Mouse (Mus musculus) liver, embryonic 14.5 days (tissue): ENCODE data around the gene Ap2s1. TPM values are rescaled to one million over a fixed set of nuclear protein-coding genes. Genes with fewer than 3 reads are reported as not detected.
A peak's percentile ranks its signal among the peaks of the same experiment; 100 is the strongest.

ENCODE experiments used
- ATAC-seq: fragments of 200-750 bp; cut with Nextera tagmentation; 2 replicates; pipeline ENCODE4 v1.8.0; 2017; ENCODE audit warnings: moderate number of reproducible peaks, mild to moderate bottlenecking, moderate library complexity; ENCODE audit not compliant: insufficient read depth
- DNase-seq, 3 experiments: peaks; one replicate each; pipeline ENCODE4 v3.0.0-alpha.2; 2012 to 2013; ENCODE audit warnings: low read depth in 3 of 3, low spot score in 3 of 3
- H3K27ac ChIP-seq: fragments of 300-500 bp; sonication (generic); 2 replicates; pipeline ENCODE4 v1.5.1; 2014; ENCODE audit warnings: moderate library complexity, mild to moderate bottlenecking, control low read depth, inconsistent platforms
- H3K27me3 ChIP-seq: fragments of 300-500 bp; sonication (generic); 2 replicates; pipeline ENCODE4 v1.6.1; 2014; ENCODE audit warnings: mild to moderate bottlenecking, low read length, moderate library complexity; ENCODE audit not compliant: control insufficient read depth, insufficient read depth
- H3K36me3 ChIP-seq: fragments of 300-500 bp; sonication (generic); replicated peaks from 2 replicates; pipeline ENCODE4 v1.6.1; 2014; ENCODE audit warnings: low read depth; ENCODE audit not compliant: control insufficient read depth, insufficient read depth
- H3K4me1 ChIP-seq, 2 experiments: fragments of 200-500 bp in 1 of 2; fragments of 300-500 bp in 1 of 2; sonication (generic) in 1 of 2; replicated peaks; 2 replicates each; pipeline ENCODE4 v1.6.1; 2012 to 2014; ENCODE audit warnings: antibody characterized with exemption in 1 of 2, inconsistent platforms in 1 of 2, low read length in 1 of 2; ENCODE audit not compliant: control insufficient read depth in 2 of 2, insufficient read depth in 2 of 2
- H3K4me2 ChIP-seq: fragments of 300-500 bp; sonication (generic); 2 replicates; pipeline ENCODE4 v1.6.1; 2014; ENCODE audit warnings: low read depth, mild to moderate bottlenecking, control low read depth, moderate library complexity
- H3K4me3 ChIP-seq, 2 experiments: fragments of 200-500 bp in 1 of 2; fragments of 300-500 bp in 1 of 2; sonication (generic) in 1 of 2; 2 replicates each; pipeline ENCODE4 v1.5.1; 2012 to 2014; ENCODE audit warnings: low read depth in 2 of 2, low read length in 2 of 2, mild to moderate bottlenecking in 2 of 2, control low read depth in 1 of 2, inconsistent platforms in 1 of 2, moderate library complexity in 1 of 2; ENCODE audit not compliant: insufficient read depth in 1 of 2
- H3K9ac ChIP-seq: fragments of 300-500 bp; sonication (generic); replicated peaks from 2 replicates; pipeline ENCODE4 v1.6.1; 2014; ENCODE audit warnings: mild to moderate bottlenecking, control low read depth, moderate library complexity
- H3K9me3 ChIP-seq: fragments of 300-500 bp; sonication (generic); 2 replicates; pipeline ENCODE4 v1.6.1; 2016; ENCODE audit warnings: low read length, mixed read lengths; ENCODE audit not compliant: control insufficient read depth
- CTCF ChIP-seq: IDR thresholded peaks from 2 replicates; pipeline ENCODE4 v1.5.1; 2016; ENCODE audit warnings: antibody characterized with exemption, low read depth, control low read depth
- EP300 ChIP-seq: IDR thresholded peaks from 2 replicates; pipeline ENCODE4 v1.6.1; 2016; ENCODE audit warnings: antibody characterized with exemption, low read depth
- WGBS: fragments of 180-500 bp; shearing (Covaris S2); extraction: QIAGEN DNeasy Blood & Tissue Kit; methylation state at CpG from one replicate; pipeline ENCODE4 v1.1.7; 2014; ENCODE audit not compliant: insufficient replicate concordance; 5-methylcytosine and 5-hydroxymethylcytosine counted together
- polyA plus RNA-seq, 2 experiments: library from polyadenylated mRNA; depleted of rRNA in 1 of 2; stranded (reverse) in 1 of 2; unstranded in 1 of 2; fragments of >200 nt; fragmentation: Nextera tagmentation in 1 of 2; extraction: Ambion mirVana in 1 of 2; gene quantifications; 2 replicates each; pipeline versions ENCODE4 v1.2.1 to v1.2.3; 2012 to 2014

The Ap2s1 gene
- polyA plus RNA-seq, 2 experiments, result 175 to 176 TPM

- H3K36me3 ChIP-seq, result peaks cover 15% of the 10 kb centered on the region
- ATAC-seq (no peak), DNase-seq (no peak)
- peaks cover 11 to 15% of the 10 kb centered on the region in 2 experiments for H3K4me1 ChIP-seq
- no peak overlapping the region for H3K4me3 ChIP-seq
- H3K27ac ChIP-seq, result no peak overlapping the region
- WGBS, result 66% methylated on average over 5 of the region's 5 CpGs
- no peak for TF ChIP-seq EP300
- no peak for TF ChIP-seq CTCF
- no peak overlapping the region for H3K9ac ChIP-seq
- no peaks in the 10 kb centered on the region for H3K27me3 ChIP-seq
- no peaks in the 10 kb centered on the region for H3K9me3 ChIP-seq
- H3K4me2 ChIP-seq, result no peak overlapping the region
These were observed 41.9 kb downstream of the Ap2s1 start for GRCm38 (mm10) chr7:16780076-16780475.

GRCm38 (mm10) chr7:16780825-16781554, 42.8 kb downstream of the Ap2s1 start, which contains the start of gene Slc1a5:
Gene Slc1a5 (plus strand): TSS chr7:16781340.
- Histone ChIP-seq H3K9ac (peak within 1 kb of the TSS; percentile 98), H3K4me3 (peak within 1 kb of the TSS; percentile 87 to 98), H3K4me1 (peaks cover 18 to 21% of the 10 kb centered on the region in 2 experiments), H3K27me3 (no peaks in the 10 kb centered on the region), H3K9me3 (no peaks in the 10 kb centered on the region), H3K36me3 (peaks cover 24% of the 10 kb centered on the region), H3K4me2 (peak within 1 kb of the TSS; percentile 86), H3K27ac (peak within 1 kb of the TSS; percentile 94)
- DNase-seq (peak; percentile 91 to 94 (median 92)), ATAC-seq (peak; percentile 67)
- 0 out of 2 replicates have a peak, but pooled peaks have one; percentile 21 for TF ChIP-seq EP300
- TF ChIP-seq CTCF, result peak; percentile 35
- 2% methylated on average over 34 of the region's 34 CpGs for WGBS

GRCm38 (mm10) chr7:16781555-16781815, 43.3 kb downstream of the Ap2s1 start:
- H3K36me3 ChIP-seq, result peaks cover 29% of the 10 kb centered on the region
- under 1% methylated on average over 10 of the region's 10 CpGs for WGBS
- peak overlapping the region; percentile 86 for H3K4me2 ChIP-seq
- H3K9me3 ChIP-seq, result no peaks in the 10 kb centered on the region
- DNase-seq (no peak), ATAC-seq (no peak)
- peak overlapping the region; percentile 94 for H3K27ac ChIP-seq
- H3K4me3 ChIP-seq, result peak overlapping the region; percentile 87 to 98
- H3K9ac ChIP-seq, result peak overlapping the region; percentile 98
- H3K27me3 ChIP-seq, result no peaks in the 10 kb centered on the region
- peaks cover 22% of the 10 kb centered on the region in 2 experiments for H3K4me1 ChIP-seq
- TF ChIP-seq EP300 (no peak), CTCF (no peak)

GRCm38 (mm10) chr7:16781816-16782554, 43.8 kb downstream of the Ap2s1 start:
- peak overlapping the region; percentile 94 for H3K27ac ChIP-seq
- no peaks in the 10 kb centered on the region for H3K27me3 ChIP-seq
- no peaks in the 10 kb centered on the region for H3K9me3 ChIP-seq
- ATAC-seq (no peak), DNase-seq (no peak)
- H3K36me3 ChIP-seq, result peaks cover 34% of the 10 kb centered on the region
- peak overlapping the region; percentile 98 for H3K9ac ChIP-seq
- under 1% methylated on average over 53 of the region's 60 CpGs for WGBS
- peaks cover 22 to 24% of the 10 kb centered on the region in 2 experiments for H3K4me1 ChIP-seq
- peak overlapping the region; percentile 87 to 98 for H3K4me3 ChIP-seq
- no peak for TF ChIP-seq EP300
- TF ChIP-seq CTCF, result 0 out of 2 replicates have a peak, but pooled peaks have one; percentile 10
- peak overlapping the region; percentile 86 for H3K4me2 ChIP-seq

- DNase-seq, result no peak
- peak overlapping the region; percentile 98 for H3K9ac ChIP-seq
- no peak for ATAC-seq
- H3K36me3 ChIP-seq, result peaks cover 40% of the 10 kb centered on the region
- H3K9me3 ChIP-seq, result no peaks in the 10 kb centered on the region
- 1% methylated on average over 11 of the region's 11 CpGs for WGBS
- peaks cover 22 to 24% of the 10 kb centered on the region in 2 experiments for H3K4me1 ChIP-seq
- no peaks in the 10 kb centered on the region for H3K27me3 ChIP-seq
- H3K27ac ChIP-seq, result peak overlapping the region; percentile 94
- H3K4me3 ChIP-seq, result peak overlapping the region; percentile 87 to 98
- peak overlapping the region; percentile 86 for H3K4me2 ChIP-seq
- TF ChIP-seq CTCF (0 out of 2 replicates have a peak, but pooled peaks have one; percentile 4), EP300 (no peak)
These were observed 44.4 kb downstream of the Ap2s1 start for GRCm38 (mm10) chr7:16782555-16783125.
